Mouse (Mus musculus) liver, postnatal 0 days (tissue): ENCODE data around the gene Slc7a14. TPM values are rescaled to one million over a fixed set of nuclear protein-coding genes. Genes with fewer than 3 reads are reported as not detected.

Experiments used
- ATAC-seq: fragments of 200-750 bp; cut with Nextera tagmentation; 2 replicates; pipeline ENCODE4 v1.8.0; 2017; ENCODE audit warnings: mild to moderate bottlenecking, moderate library complexity
- DNase-seq: peaks from one replicate; pipeline ENCODE4 v3.0.0-alpha.2; 2016
- H3K27ac ChIP-seq: fragments of 300-500 bp; sonication (generic); 2 replicates; pipeline ENCODE4 v1.5.1; 2014; ENCODE audit warnings: antibody characterized with exemption, moderate library complexity, mild to moderate bottlenecking, low read depth
- H3K27me3 ChIP-seq: fragments of 300-500 bp; sonication (generic); 2 replicates; pipeline ENCODE4 v1.6.1; 2014; ENCODE audit warnings: low read length, control low read depth, mixed read lengths; ENCODE audit not compliant: insufficient read depth
- H3K36me3 ChIP-seq: fragments of 300-500 bp; sonication (generic); replicated peaks from 2 replicates; pipeline ENCODE4 v1.6.1; 2014; ENCODE audit warnings: mild to moderate bottlenecking, control low read depth, low read length, moderate library complexity, mixed read lengths; ENCODE audit not compliant: insufficient read depth
- H3K4me1 ChIP-seq: fragments of 300-500 bp; sonication (generic); 2 replicates; pipeline ENCODE4 v1.6.1; 2014; ENCODE audit warnings: antibody characterized with exemption, mild to moderate bottlenecking, control low read depth; ENCODE audit not compliant: insufficient read depth
- H3K4me2 ChIP-seq: fragments of 300-500 bp; sonication (generic); 2 replicates; pipeline ENCODE4 v1.6.1; 2014; ENCODE audit warnings: low read depth, mild to moderate bottlenecking, low read length, moderate library complexity, mixed read lengths
- H3K4me3 ChIP-seq: fragments of 300-500 bp; sonication (generic); 2 replicates; pipeline ENCODE4 v1.5.1; 2014; ENCODE audit warnings: low read depth, low read length
- H3K9ac ChIP-seq: fragments of 300-500 bp; sonication (generic); replicated peaks from 2 replicates; pipeline ENCODE4 v1.6.1; 2014; ENCODE audit warnings: mild to moderate bottlenecking, moderate library complexity
- H3K9me3 ChIP-seq: fragments of 300-500 bp; sonication (generic); 2 replicates; pipeline ENCODE4 v1.6.1; 2016; ENCODE audit warnings: mild to moderate bottlenecking, control low read depth, low read length, mixed read lengths
- CTCF ChIP-seq: sonication (generic); IDR thresholded peaks from 2 replicates; pipeline ENCODE4 v1.5.1; 2016; ENCODE audit warnings: antibody characterized with exemption, low read depth
- EP300 ChIP-seq: IDR thresholded peaks from 2 replicates; pipeline ENCODE4 v1.6.1; 2016; ENCODE audit warnings: antibody characterized with exemption, low read depth, mild to moderate bottlenecking
- WGBS: fragments of 180-500 bp; shearing (Covaris S2); extraction: QIAGEN DNeasy Blood & Tissue Kit; methylation state at CpG from one replicate; pipeline ENCODE4 v1.1.7; 2014; ENCODE audit not compliant: insufficient replicate concordance; 5-methylcytosine and 5-hydroxymethylcytosine counted together
- polyA plus RNA-seq: library from polyadenylated mRNA; unstranded; fragments of >200 nt; fragmentation: Nextera tagmentation; extraction: Ambion mirVana; gene quantifications from 2 replicates; pipeline ENCODE4 v1.2.1, GENCODE M21; 2015

Gene Slc7a14
- polyA plus RNA-seq, 1 experiment from 2014 or later, result 0.05 TPM

DNA sequence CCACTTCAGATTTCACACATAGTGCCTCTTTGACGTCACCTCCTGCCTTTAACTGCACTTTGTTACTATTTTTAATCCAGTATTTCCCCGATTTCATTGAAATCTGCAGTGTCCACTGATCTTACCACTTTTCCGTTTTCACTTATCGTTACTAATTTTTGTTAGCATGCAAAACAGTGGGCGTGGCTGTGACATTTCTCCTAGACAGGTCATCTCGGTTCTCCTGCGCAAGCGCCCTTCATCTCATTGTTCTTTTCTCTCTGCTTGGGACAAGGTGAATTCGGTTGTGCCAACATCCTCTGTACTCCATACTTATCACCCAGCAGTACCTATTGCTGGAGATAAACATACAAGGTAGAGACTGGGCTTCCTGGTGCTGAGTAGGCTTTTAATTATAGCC is 56.3 kb downstream of the Slc7a14 start:
- H3K4me1 ChIP-seq, result no peaks in the 10 kb centered on the region
- no peaks in the 10 kb centered on the region for H3K36me3 ChIP-seq
- WGBS, result 74% methylated on average over 9 of the region's 9 CpGs
- H3K27ac ChIP-seq, result no peak overlapping the region
- no peaks in the 10 kb centered on the region for H3K9me3 ChIP-seq
- H3K4me3 ChIP-seq, result no peak overlapping the region
- H3K27me3 ChIP-seq, result no peaks in the 10 kb centered on the region
- DNase-seq, result no peak
- ATAC-seq, result no peak
- no peak overlapping the region for H3K9ac ChIP-seq
- no peak overlapping the region for H3K4me2 ChIP-seq
- no peak for TF ChIP-seq CTCF
- no peak for TF ChIP-seq EP300

DNA sequence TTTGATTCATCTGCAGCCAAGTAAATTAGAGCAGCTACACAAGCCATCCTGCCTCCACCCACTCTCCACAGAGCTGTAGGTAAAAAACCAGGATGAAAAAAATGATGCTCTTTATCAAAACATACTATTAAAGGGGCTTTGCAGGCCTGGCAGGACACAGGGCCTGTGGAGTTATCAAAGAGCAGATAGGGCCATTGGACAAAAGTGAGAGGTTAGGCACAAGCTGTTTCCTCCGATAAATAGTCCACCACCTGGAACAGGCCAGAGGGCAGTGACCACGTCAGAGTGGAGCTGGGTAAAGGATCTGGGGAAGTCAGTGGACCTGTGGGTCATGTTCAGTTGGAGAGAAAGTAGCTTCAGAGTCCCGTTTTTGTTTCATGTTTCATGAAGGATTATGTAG is 57.6 kb downstream of the Slc7a14 start:
- Histone ChIP-seq H3K36me3 (no peaks in the 10 kb centered on the region), H3K27ac (no peak overlapping the region), H3K9ac (no peak overlapping the region), H3K9me3 (no peaks in the 10 kb centered on the region), H3K4me1 (no peaks in the 10 kb centered on the region), H3K4me2 (no peak overlapping the region), H3K4me3 (no peak overlapping the region), H3K27me3 (no peaks in the 10 kb centered on the region)
- DNase-seq (no peak), ATAC-seq (no peak)
- no peak for TF ChIP-seq CTCF
- 42% methylated on average over 3 of the region's 3 CpGs for WGBS

DNA sequence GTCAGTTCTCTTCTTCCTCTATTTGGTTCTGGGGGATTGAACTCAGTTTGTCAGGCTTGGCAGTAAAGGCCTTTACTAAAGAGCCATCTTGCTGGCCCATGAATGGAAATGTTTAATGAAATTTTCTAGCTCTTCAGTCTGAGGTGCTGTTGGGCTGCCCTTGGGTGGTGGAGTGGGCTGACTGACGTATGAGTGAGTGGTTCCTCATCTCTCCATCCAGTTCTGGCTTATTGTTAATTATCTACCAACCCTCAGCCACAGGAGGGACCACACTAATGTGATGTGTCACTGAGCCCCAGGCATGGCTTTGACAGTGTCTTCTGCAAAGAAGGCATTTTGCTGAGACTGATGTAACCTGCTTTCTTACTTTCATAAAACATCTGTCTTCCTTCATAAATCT is 66.7 kb downstream of the Slc7a14 start:
- Histone ChIP-seq H3K36me3 (no peaks in the 10 kb centered on the region), H3K27me3 (no peaks in the 10 kb centered on the region), H3K9me3 (no peaks in the 10 kb centered on the region), H3K4me1 (no peaks in the 10 kb centered on the region), H3K9ac (no peak overlapping the region), H3K4me2 (no peak overlapping the region), H3K27ac (no peak overlapping the region), H3K4me3 (no peak overlapping the region)
- ATAC-seq (no peak), DNase-seq (no peak)
- WGBS, result 70% methylated on average over 1 of the region's 1 CpGs
- no peak for TF ChIP-seq CTCF
- no peak for TF ChIP-seq EP300

DNA sequence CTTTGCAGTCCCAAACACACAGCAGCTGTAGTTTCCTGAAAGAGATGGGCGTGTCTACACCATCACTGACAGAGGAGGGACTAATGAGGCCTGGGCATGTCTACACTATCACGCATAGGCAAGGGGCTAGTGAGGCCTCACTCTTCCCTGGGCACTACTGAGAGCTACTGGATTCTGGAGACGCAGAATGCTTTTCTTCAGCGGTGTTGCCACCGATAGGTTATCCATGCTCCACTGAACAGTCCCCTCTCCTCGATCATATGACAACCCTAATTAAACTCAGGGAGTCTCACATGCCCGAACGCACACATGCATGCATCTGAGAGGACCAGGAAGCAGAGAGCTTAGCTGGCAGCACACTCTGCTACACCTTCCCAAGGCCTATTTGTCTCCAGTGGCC is 69.3 kb downstream of the Slc7a14 start:
- 84% methylated on average over 8 of the region's 8 CpGs for WGBS
- no peaks in the 10 kb centered on the region for H3K36me3 ChIP-seq

DNA sequence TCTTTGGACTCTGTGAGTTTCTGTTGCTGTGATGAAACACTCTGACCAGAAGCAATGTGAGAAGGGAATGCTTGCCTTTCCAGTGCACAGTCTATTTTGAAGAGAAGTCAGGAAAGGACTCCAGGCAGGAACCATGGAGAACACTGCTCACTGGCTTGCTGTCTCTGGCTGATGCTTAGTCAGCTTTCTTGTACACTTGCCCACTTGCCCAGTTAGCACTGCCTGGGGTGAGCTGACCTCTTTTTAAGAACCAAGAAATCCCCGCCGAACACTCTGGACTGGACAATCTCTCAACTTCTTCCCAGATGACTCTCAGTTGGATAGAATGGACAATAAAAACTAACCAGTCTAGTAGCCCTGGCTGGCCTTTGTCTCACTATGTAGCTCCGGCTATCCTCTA is 70.5 kb downstream of the Slc7a14 start:
- Histone ChIP-seq H3K9me3 (no peaks in the 10 kb centered on the region), H3K27me3 (no peaks in the 10 kb centered on the region), H3K4me1 (no peaks in the 10 kb centered on the region), H3K4me2 (no peak overlapping the region), H3K9ac (no peak overlapping the region), H3K36me3 (no peaks in the 10 kb centered on the region), H3K4me3 (no peak overlapping the region), H3K27ac (no peak overlapping the region)
- TF ChIP-seq CTCF (no peak), EP300 (no peak)
- no peak for ATAC-seq
- DNase-seq, result no peak
- 92% methylated on average over 3 of the region's 3 CpGs for WGBS

More for the DNA sequence above, 69.3 kb downstream of the Slc7a14 start:
- TF ChIP-seq CTCF, result no peak
- TF ChIP-seq EP300, result no peak
- no peak overlapping the region for H3K9ac ChIP-seq
- H3K4me2 ChIP-seq, result no peak overlapping the region
- H3K4me1 ChIP-seq, result no peaks in the 10 kb centered on the region
- H3K27me3 ChIP-seq, result no peaks in the 10 kb centered on the region
- H3K9me3 ChIP-seq, result no peaks in the 10 kb centered on the region
- no peak overlapping the region for H3K27ac ChIP-seq
- no peak overlapping the region for H3K4me3 ChIP-seq
- DNase-seq (no peak), ATAC-seq (no peak)

DNA sequence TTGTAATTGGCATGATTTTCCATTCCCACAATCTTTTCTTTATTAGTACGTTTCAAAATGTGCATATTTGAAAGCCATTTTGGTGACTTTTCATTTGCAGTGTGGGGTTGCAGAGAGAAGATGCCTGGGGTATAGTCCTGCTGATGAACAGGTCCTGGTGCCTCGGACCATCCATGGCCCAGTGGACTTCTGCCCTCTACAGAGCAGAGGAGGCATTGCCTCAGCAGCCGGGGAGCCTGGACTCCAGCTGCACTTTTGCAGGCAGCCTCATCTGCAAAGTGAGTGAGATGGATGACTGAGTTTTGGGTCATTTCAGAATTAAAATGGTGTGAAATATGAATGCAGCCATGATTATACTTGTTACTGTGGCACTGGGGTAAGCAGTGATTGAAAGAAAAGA is 72.2 kb downstream of the Slc7a14 start:
- 33% methylated on average over 3 of the region's 3 CpGs for WGBS
- H3K9me3 ChIP-seq, result no peaks in the 10 kb centered on the region
- no peak overlapping the region for H3K4me3 ChIP-seq
- H3K9ac ChIP-seq, result no peak overlapping the region
- TF ChIP-seq CTCF (peak; percentile 50), EP300 (no peak)
- no peak overlapping the region for H3K4me2 ChIP-seq
- no peaks in the 10 kb centered on the region for H3K27me3 ChIP-seq
- DNase-seq, result no peak
- H3K27ac ChIP-seq, result no peak overlapping the region
- ATAC-seq, result no peak
- H3K4me1 ChIP-seq, result no peaks in the 10 kb centered on the region
- no peaks in the 10 kb centered on the region for H3K36me3 ChIP-seq

DNA sequence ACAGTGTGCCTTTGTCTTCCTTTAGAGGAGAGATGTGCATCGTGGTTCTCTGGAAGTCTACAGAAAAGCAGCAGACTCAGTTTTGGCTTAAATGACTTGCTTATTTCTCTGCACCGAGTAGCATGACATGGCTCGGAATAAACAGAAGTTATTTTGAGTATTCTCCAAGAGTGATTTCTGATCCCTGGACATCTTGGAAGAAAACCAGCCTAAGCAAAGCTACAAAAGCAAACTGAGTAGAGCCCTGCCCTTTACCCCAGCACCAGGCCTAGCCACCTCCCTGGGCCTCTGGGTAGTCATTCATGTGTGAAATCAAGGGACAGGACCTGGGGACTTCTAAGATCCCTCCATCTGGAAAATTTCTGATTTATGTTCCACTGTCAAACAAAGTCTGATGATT is 74.0 kb downstream of the Slc7a14 start:
- no peak for TF ChIP-seq CTCF
- no peak for TF ChIP-seq EP300
- H3K4me3 ChIP-seq, result no peak overlapping the region
- H3K9me3 ChIP-seq, result no peaks in the 10 kb centered on the region
- DNase-seq (no peak), ATAC-seq (no peak)
- no peaks in the 10 kb centered on the region for H3K36me3 ChIP-seq
- 75% methylated on average over 3 of the region's 3 CpGs for WGBS
- H3K4me1 ChIP-seq, result no peaks in the 10 kb centered on the region
- no peak overlapping the region for H3K4me2 ChIP-seq
- no peak overlapping the region for H3K27ac ChIP-seq
- no peak overlapping the region for H3K9ac ChIP-seq
- no peaks in the 10 kb centered on the region for H3K27me3 ChIP-seq
